Mouse (Mus musculus) lung, postnatal 0 days (tissue): ENCODE measurements around the gene Bcap31.
A peak's percentile ranks its signal among the peaks of the same experiment; 100 is the strongest.

ENCODE experiments used
- CTCF ChIP-seq: IDR thresholded peaks from 2 replicates; pipeline ENCODE4 v1.5.1; 2016; ENCODE audit warnings: antibody characterized with exemption, mild to moderate bottlenecking
- EP300 ChIP-seq: IDR thresholded peaks from 2 replicates; pipeline ENCODE4 v1.6.1; 2016; ENCODE audit warnings: antibody characterized with exemption, mild to moderate bottlenecking, control low read depth

DNA sequence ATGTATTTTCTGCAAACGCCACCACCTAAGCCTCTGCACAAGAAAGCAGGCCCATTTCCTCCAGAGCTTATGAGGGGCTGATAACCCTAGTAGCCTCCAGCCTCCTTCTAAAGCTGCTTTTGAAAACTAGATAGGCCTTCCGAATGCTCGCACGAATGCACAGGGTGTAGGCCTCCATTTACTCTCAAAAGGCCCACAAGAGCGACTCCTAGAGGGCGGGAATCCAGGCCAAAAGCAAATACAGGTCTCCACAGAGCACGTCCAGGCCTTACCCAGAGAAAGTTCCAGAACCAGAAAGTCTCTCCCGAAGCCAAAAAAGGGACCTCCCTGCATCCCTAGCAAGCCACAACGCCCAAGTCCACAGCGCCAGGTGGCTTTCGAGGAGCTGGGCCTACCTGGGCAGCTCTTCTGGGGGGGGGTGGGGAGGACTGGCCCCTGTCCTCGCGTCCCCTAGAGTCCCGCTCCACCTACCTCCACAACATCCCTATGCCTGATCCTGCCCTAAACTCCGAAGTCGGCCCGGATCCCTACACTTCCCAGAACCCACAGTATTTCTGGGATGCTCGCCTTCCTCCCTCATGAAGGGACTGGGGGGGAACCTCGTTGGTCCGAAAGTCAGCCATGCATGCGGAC is 383 bp downstream of the Bcap31 start:
- TF ChIP-seq CTCF = peak; percentile 50
- no peak for TF ChIP-seq EP300
